Mouse (Mus musculus): ENCODE measurements around the gene Mtss1l.
A peak's percentile ranks its signal among the peaks of the same experiment; 100 is the strongest.

The Mtss1l gene

DNA sequence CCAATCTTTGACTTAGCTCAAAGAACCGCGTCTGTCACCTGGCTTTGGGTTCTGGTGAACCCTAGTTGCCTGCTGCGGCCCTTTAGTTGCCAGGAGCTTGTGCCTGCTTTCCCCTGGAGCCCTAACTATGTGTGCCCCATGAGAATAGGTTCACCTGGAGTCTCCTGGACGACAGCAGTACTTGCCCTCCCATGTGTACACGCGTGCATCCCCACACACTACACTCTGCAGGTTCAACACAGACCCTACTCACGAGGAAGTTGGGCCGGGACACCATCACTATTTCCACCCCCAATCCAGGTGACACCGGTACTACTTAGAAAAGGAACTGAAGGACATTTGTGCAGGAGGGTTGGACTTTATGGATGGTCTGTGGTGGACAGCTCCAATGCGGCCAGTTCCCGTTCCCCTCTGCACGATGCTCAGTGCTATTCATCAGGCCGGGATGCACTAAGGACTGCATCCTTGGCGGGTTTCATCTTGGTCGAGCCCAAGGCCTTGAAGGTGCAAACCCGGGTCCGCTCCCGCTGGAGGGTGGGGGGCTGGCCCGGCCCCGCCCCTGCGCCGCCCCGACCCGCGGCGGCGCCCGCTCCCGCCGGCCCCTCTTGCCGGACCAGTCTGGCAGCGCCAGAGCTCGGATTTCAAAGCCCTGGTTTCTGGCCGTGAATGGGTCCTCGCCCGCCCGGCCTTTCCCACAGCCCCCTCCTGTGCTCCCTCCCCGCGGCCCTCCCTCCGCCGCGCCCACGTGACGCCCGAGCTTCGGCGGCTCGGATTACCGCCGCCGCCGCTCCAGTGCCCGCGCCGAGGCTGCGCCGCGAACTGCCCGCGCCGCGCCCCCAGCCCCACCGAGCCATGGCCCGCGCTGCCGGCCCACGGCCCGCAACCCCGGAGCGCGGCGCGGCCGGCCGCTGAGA is at the start of gene Mtss1l:
Mtss1l (plus strand) TSS at position 792 of the 914 bp plus-strand sequence.
- no peak for DNase-seq (ENCODE audit: low read depth, low spot score)

GRCm38 (mm10) chr8:110672133-110672532 is 49.1 kb upstream of the Mtss1l start:
- DNase-seq (ENCODE audit: low read depth, low spot score) = no peak

GRCm38 (mm10) chr8:110673168-110673567 is 48.1 kb upstream of the Mtss1l start:
- no peak for DNase-seq (ENCODE audit: low read depth, low spot score)

GRCm38 (mm10) chr8:110674589-110674988 is 46.7 kb upstream of the Mtss1l start:
- no peak for DNase-seq (ENCODE audit: low read depth, low spot score)

DNA sequence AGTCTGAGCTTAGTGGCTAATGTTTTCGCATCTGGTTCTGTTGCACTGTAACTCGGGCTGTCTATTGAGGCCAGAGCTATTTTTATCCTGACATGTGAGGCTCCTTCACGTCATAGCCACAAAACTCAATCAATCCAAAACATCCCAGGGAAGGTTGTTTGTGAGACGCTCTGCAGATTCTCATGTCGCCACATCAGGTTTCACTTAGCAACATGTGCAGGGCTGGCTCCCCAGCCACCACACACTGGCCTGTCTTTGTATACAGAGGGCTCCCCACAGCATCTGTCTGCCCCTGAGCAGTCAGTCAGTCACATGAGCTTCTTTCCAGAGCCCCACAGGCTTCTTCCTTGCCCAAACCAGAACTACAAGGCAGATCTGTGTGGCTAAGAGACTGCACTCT is 44.6 kb upstream of the Mtss1l start:
- DNase-seq (ENCODE audit: low read depth, low spot score) = no peak

- DNase-seq (ENCODE audit: low read depth, low spot score) = no peak
Measured at GRCm38 (mm10) chr8:110677174-110677660, 44.1 kb upstream of the Mtss1l start.

DNA sequence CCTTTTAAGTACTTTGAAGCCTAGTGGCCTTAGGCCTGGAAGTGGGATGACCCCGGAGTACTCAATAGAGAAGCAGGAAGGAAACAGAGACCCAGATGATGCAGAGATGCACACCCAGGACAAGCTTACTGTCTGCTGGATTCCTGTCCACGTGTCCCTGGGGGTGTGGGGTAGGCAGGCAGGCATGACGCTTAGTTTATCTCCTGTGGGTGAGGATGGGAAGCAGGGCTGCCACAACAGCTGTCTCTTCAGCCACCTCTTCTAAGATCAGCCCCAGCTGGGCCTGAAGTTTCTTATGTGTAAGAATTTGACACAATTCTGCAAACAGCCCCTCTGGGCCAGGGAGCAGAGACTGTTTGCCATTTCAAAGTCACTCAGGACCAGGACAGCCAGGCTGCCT is 42.3 kb upstream of the Mtss1l start:
- DNase-seq (ENCODE audit: low read depth, low spot score) = no peak

- no peak for DNase-seq (ENCODE audit: low read depth, low spot score)
Measured at GRCm38 (mm10) chr8:110687726-110688125, 33.5 kb upstream of the Mtss1l start.

DNA sequence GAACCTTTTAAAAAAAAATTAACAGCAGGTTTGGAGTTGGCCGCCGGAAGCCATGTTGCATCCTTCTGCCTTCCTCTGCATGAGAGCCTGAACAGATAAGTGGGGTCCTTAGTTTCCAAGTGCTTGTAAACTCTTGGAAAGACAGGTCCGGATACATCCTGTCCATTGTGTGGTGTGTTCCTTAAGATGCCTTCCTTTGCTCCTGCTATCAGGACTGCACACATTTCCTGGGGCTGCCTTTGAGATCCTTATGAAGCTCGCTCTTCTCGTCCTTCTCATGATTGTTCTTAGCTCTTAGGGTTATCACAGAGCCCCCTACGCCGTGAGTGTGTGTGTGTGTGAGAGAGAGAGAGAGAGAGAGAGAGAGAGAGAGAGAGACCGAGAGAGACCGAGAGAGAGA is 31.3 kb upstream of the Mtss1l start:
- DNase-seq (ENCODE audit: low read depth, low spot score) = no peak

GRCm38 (mm10) chr8:110694226-110694625 is 27.1 kb upstream of the Mtss1l start:
- no peak for DNase-seq (ENCODE audit: low read depth, low spot score)

DNA sequence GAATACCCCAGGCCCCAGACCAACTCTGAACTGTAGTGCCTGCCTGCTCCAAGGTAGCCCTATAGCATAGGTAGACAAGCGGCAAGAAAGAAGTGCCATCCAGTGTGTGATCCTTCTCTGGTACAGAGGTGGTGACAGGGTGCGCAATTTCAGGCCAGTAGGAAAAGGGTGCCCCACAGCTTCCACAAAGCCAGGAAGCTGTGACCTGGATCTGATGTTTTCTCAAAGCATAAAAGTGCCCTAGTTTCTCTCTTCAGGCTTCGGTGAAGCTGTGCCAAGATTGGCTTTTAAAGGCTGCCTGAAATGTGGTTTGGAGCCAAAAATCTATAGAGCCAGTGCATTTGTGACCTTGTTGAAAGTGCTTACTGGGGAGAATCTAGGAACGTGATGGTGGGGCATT is 26.4 kb upstream of the Mtss1l start:
- DNase-seq (ENCODE audit: low read depth, low spot score) = no peak

GRCm38 (mm10) chr8:110695431-110695830 is 25.8 kb upstream of the Mtss1l start:
- no peak for DNase-seq (ENCODE audit: low read depth, low spot score)

GRCm38 (mm10) chr8:110696051-110696450 is 25.2 kb upstream of the Mtss1l start:
- DNase-seq (ENCODE audit: low read depth, low spot score) = no peak

GRCm38 (mm10) chr8:110697571-110697970 is 23.7 kb upstream of the Mtss1l start:
- peak; percentile 85 for DNase-seq (ENCODE audit: low read depth, low spot score)

DNA sequence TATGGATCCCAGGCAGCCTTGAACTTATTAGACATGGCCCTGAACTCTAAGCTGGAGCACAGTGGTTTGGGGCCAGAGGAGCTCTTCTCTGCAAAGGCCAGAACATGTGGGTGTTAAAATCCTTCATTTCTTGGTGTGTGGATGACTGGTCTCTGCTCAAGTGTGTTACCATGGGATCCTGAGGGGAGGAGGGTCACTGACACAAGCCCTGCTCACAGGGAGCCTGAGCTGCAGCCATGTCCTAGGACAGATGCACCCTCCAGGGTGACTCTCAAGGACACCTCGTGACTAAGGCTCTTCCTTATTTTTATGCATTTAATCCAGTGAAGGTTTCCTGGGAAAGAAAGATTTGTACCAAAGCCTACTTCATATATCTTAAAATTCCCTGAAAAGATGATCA is 23.2 kb upstream of the Mtss1l start:
- DNase-seq (ENCODE audit: low read depth, low spot score) = no peak

DNA sequence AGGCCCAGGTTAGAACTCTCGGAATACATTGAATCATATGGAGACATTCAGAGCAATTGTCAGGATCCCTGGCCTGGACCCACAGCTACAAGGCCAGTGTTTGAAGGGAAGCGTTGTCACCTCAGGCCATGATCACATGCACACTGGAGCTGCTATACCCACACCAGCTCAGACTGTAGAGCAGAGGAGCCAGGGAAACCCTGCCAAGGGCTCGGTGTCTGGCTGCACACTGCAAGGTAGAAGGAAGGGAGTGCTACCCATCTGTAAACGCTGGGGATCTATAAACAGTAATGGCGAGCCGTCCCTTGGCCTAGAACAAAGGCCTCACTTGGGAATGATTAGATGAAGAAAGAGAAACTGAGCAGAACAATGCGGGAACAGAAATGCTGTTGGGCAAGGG is 21.8 kb upstream of the Mtss1l start:
- DNase-seq (ENCODE audit: low read depth, low spot score) = no peak

DNA sequence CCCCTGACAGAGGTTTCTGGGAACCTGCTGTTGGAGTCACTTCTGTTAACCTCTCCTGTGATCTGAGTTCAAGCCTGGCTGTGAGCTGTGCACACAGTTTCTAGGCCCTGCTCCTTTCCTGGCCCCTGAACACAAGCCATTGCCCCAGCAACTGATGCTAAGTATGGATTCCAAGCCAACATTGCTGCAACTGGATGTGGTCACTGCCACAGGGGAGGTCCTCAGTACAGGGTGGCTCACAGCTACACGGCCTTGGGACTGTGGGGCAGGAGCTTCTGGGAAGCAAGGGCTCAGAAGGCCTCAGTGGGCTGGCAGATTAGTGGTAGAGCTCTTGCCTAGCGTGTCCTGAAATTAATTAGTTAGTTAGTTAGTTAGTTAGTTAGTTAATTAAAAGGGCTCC is 20.7 kb upstream of the Mtss1l start:
- no peak for DNase-seq (ENCODE audit: low read depth, low spot score)

GRCm38 (mm10) chr8:110702636-110703459 is 18.4 kb upstream of the Mtss1l start:
- no peak for DNase-seq (ENCODE audit: low read depth, low spot score)

GRCm38 (mm10) chr8:110703460-110704061 is 17.7 kb upstream of the Mtss1l start:
- no peak for DNase-seq (ENCODE audit: low read depth, low spot score)

DNA sequence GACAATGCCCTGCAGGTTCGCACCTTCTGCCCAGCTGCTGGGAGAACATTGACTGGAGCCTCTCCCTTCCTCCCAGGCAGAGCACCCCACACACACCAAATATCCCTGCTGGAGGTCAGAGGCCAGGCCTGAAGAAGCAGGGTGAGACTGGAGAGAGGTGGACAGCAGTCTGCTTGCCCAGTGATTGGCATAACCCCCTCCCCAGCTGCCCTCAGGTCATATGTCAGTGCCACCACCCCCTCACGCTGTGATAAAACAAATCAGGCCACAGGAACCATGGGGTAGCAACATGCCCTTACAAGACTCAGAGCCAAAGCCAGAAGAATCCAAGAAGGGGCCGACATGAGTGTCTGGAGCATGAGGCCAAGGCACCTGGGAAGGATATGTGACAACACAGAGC is 17.2 kb upstream of the Mtss1l start:
- no peak for DNase-seq (ENCODE audit: low read depth, low spot score)

DNA sequence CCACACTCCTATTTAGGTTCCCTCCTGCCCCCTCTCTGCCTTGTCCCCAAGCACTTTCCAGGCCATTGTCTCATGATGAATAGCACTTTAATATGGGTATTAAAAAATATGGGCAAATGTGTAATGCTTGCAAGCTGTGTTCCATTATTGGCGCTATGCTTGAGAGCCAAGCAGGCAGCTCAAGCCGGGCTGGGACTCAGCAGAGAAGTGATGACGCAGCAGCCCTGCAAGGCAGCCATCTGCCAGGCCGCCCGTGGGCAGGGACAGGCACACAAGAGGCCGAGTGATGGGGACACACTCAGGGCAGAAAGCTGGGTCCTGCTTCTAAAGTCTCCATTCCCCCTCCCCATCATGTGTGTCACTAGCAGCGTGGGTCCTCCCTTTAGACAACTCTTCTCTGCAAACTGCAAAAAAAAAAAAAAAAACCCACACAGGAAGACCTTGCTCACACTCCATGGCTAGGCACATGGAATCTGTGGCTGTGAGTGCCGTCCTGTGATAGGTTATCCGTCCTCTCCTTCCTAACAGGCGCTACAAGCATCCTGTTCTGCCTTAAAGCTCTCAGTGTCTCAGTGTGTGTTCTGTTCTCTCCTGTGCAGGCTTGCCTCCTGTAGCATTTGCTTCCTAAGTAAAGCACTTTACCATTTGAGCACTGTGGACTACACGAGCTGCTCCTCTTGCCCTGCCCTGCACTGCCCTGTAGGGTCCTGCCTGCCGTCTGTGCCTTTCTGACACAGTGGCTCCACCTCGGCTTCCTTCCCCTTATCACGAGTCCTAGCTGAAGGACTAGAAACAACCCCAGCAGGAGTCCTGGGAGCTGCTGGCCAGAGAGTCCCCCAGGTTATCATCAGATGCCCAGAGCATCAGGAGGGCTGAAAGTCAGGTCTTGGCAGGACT is 15.6 kb upstream of the Mtss1l start:
- no peak for DNase-seq (ENCODE audit: low read depth, low spot score)
